Mouse (Mus musculus) kidney, embryonic 16.5 days (tissue): ENCODE results near the gene Lrrc27. TPM values are rescaled to one million over a fixed set of nuclear protein-coding genes. Genes with fewer than 3 reads are reported as not detected.

Experiments used
- ATAC-seq: fragments of 200-750 bp; cut with Nextera tagmentation; 2 replicates; pipeline ENCODE4 v1.8.0; 2017; ENCODE audit warnings: moderate TSS enrichment; ENCODE audit not compliant: low FRiP score, low TSS enrichment
- H3K27ac ChIP-seq: fragments of 300-500 bp; sonication (generic); 2 replicates; pipeline ENCODE4 v1.5.1; 2014; ENCODE audit warnings: low read length
- H3K27me3 ChIP-seq: fragments of 300-500 bp; sonication (generic); 2 replicates; pipeline ENCODE4 v1.6.1; 2014; ENCODE audit warnings: low read length, control low read depth, mixed read lengths; ENCODE audit not compliant: insufficient read depth
- H3K36me3 ChIP-seq: fragments of 300-500 bp; sonication (generic); 2 replicates; pipeline ENCODE4 v1.6.1; 2014; ENCODE audit warnings: low read length, control low read depth, mixed read lengths; ENCODE audit not compliant: insufficient read depth
- H3K4me1 ChIP-seq: fragments of 300-500 bp; sonication (generic); 2 replicates; pipeline ENCODE4 v1.6.1; 2014; ENCODE audit warnings: low read length, control low read depth, mixed read lengths; ENCODE audit not compliant: insufficient read depth
- H3K4me2 ChIP-seq: fragments of 300-500 bp; sonication (generic); replicated peaks from 2 replicates; pipeline ENCODE4 v1.6.1; 2014; ENCODE audit warnings: low read depth, low read length
- H3K4me3 ChIP-seq: fragments of 300-500 bp; sonication (generic); 2 replicates; pipeline ENCODE4 v1.5.1; 2014; ENCODE audit warnings: mild to moderate bottlenecking, low read length
- H3K9ac ChIP-seq: fragments of 300-500 bp; sonication (generic); replicated peaks from 2 replicates; pipeline ENCODE4 v1.6.1; 2014; ENCODE audit warnings: low read length
- H3K9me3 ChIP-seq: fragments of 300-500 bp; sonication (generic); 2 replicates; pipeline ENCODE4 v1.6.1; 2016; ENCODE audit warnings: low read length, control low read depth
- WGBS: fragments of 180-500 bp; shearing (Covaris S2); extraction: QIAGEN DNeasy Blood & Tissue Kit; methylation state at CpG from one replicate; pipeline ENCODE4 v1.1.7; 2014; 5-methylcytosine and 5-hydroxymethylcytosine counted together
- polyA plus RNA-seq: library from polyadenylated mRNA; unstranded; fragments of >200 nt; fragmentation: Nextera tagmentation; extraction: Ambion mirVana; gene quantifications from 2 replicates; pipeline ENCODE4 v1.2.1, GENCODE M21; 2015

Gene Lrrc27
- polyA plus RNA-seq, 1 experiment from 2014 or later: 3.3 TPM

- no peak overlapping the region for H3K27ac ChIP-seq
- H3K36me3 ChIP-seq: peaks cover 2% of the 10 kb centered on the region; the same call in 1 of the 2 replicates
- no peak overlapping the region for H3K4me3 ChIP-seq
- no peak for ATAC-seq
- H3K9ac ChIP-seq: no peak overlapping the region
- H3K4me1 ChIP-seq: peaks cover 17% of the 10 kb centered on the region
- no peak overlapping the region for H3K4me2 ChIP-seq
- WGBS: 79% methylated on average over 6 of the region's 6 CpGs
- H3K27me3 ChIP-seq: no peaks in the 10 kb centered on the region
- no peaks in the 10 kb centered on the region for H3K9me3 ChIP-seq
Observed at GRCm38 (mm10) chr7:139266431-139266830, 53.6 kb downstream of the Lrrc27 start.

DNA sequence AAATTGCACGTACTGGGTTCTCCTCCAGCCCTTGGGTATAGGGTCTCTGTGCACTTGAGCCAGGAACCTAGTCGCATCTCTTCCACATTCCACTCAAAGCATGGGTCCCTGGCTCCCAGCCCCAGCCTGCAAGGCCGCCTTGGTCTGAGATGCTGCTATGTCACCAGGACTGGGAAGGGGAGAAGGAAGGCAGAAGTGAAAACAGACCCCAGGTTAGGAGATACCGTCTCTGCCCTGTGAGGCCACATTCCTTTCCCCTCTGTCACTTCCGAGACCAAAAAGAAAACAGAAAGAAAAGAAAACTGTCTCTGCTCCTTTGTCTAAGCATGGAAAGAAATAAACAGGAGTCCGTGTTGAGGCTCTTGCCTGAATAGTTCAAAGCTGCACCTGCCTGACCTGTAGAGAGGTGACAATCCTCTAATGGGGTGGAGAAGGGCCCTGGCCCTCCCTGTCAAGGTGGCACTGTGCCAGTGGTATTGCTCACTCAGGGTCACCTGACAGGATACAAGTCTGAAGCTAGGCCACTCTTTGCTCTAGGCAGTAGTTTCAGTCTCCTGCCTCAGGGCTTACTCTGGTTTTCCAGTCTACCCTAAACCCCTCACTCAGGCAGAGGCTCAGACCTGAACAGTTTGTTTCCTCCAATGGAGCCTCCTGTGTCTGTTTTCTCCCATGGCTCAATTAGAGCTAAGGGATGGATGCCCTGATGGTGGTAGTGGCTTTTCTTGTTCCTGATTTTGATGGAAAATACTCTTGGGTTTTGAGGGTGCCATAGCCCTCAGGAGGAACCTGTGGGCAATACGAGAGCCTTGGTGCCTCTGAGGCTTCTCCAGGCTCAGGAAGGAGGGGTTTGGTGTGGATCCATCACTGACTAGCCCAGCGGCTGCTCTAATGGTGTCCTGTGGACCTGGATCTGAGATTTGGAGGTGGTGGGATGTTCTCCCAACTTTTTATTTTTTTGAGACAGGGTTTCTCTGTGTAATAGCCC is 54.4 kb downstream of the Lrrc27 start:
- Histone ChIP-seq H3K27ac (no peak overlapping the region), H3K4me1 (peaks cover 17% of the 10 kb centered on the region), H3K36me3 (no peaks in the 10 kb centered on the region), H3K9me3 (no peaks in the 10 kb centered on the region), H3K4me2 (no peak overlapping the region), H3K9ac (no peak overlapping the region), H3K27me3 (no peaks in the 10 kb centered on the region), H3K4me3 (no peak overlapping the region)
- WGBS: 53% methylated on average over 8 of the region's 8 CpGs
- peak; percentile 13; the same call in 1 of the 2 replicates for ATAC-seq

- Histone ChIP-seq H3K27ac (no peak overlapping the region), H3K27me3 (no peaks in the 10 kb centered on the region)
Observed at GRCm38 (mm10) chr7:139270738-139271137, 58.0 kb downstream of the Lrrc27 start.

GRCm38 (mm10) chr7:139271871-139272270 is 59.1 kb downstream of the Lrrc27 start:
- no peaks in the 10 kb centered on the region for H3K9me3 ChIP-seq
- no peaks in the 10 kb centered on the region for H3K36me3 ChIP-seq
- H3K27me3 ChIP-seq: no peaks in the 10 kb centered on the region
- H3K4me1 ChIP-seq: peaks cover 18% of the 10 kb centered on the region
- no peak overlapping the region for H3K9ac ChIP-seq
- 71% methylated on average over 5 of the region's 5 CpGs for WGBS
- ATAC-seq: no peak
- no peak overlapping the region; the same call in 1 of the 2 replicates for H3K27ac ChIP-seq
- no peak overlapping the region for H3K4me3 ChIP-seq
- no peak overlapping the region for H3K4me2 ChIP-seq

More at GRCm38 (mm10) chr7:139270738-139271137, 58.0 kb downstream of the Lrrc27 start:
- H3K9me3 ChIP-seq: no peaks in the 10 kb centered on the region
- WGBS: 53% methylated on average over 1 of the region's 1 CpGs
- no peak for ATAC-seq
- no peak overlapping the region for H3K4me3 ChIP-seq
- no peak overlapping the region for H3K9ac ChIP-seq
- H3K4me1 ChIP-seq: peaks cover 22% of the 10 kb centered on the region
- H3K36me3 ChIP-seq: no peaks in the 10 kb centered on the region
- no peak overlapping the region for H3K4me2 ChIP-seq

GRCm38 (mm10) chr7:139272639-139273396 is 60.0 kb downstream of the Lrrc27 start:
- Histone ChIP-seq H3K4me1 (peaks cover 18% of the 10 kb centered on the region), H3K9me3 (no peaks in the 10 kb centered on the region), H3K27ac (peak overlapping the region; percentile 61), H3K4me2 (no peak overlapping the region), H3K36me3 (no peaks in the 10 kb centered on the region), H3K27me3 (no peaks in the 10 kb centered on the region), H3K9ac (0 out of 2 replicates have a peak overlapping the region, but pooled peaks have one; percentile 14), H3K4me3 (no peak overlapping the region)
- WGBS: 33% methylated on average over 1 of the region's 1 CpGs
- ATAC-seq: peak; percentile 46; the same call in 1 of the 2 replicates

GRCm38 (mm10) chr7:139273397-139273719 is 60.6 kb downstream of the Lrrc27 start:
- Histone ChIP-seq H3K4me3 (no peak overlapping the region), H3K9ac (no peak overlapping the region; the same call in 1 of the 2 replicates), H3K9me3 (no peaks in the 10 kb centered on the region), H3K4me2 (no peak overlapping the region), H3K27ac (peak overlapping the region; percentile 71), H3K36me3 (no peaks in the 10 kb centered on the region), H3K27me3 (no peaks in the 10 kb centered on the region), H3K4me1 (peaks cover 18% of the 10 kb centered on the region)
- ATAC-seq: peak; percentile 82
- 4% methylated on average over 2 of the region's 2 CpGs for WGBS

GRCm38 (mm10) chr7:139275586-139275985 is 62.8 kb downstream of the Lrrc27 start:
- H3K4me3 ChIP-seq: no peak overlapping the region
- ATAC-seq: no peak
- H3K36me3 ChIP-seq: no peaks in the 10 kb centered on the region
- no peak overlapping the region for H3K4me2 ChIP-seq
- 53% methylated on average over 10 of the region's 10 CpGs for WGBS
- no peaks in the 10 kb centered on the region for H3K27me3 ChIP-seq
- peaks cover 22% of the 10 kb centered on the region for H3K4me1 ChIP-seq
- H3K9ac ChIP-seq: no peak overlapping the region
- H3K9me3 ChIP-seq: no peaks in the 10 kb centered on the region
- H3K27ac ChIP-seq: no peak overlapping the region

- Histone ChIP-seq H3K9me3 (no peaks in the 10 kb centered on the region), H3K27ac (no peak overlapping the region), H3K27me3 (no peaks in the 10 kb centered on the region), H3K4me1 (peaks cover 27% of the 10 kb centered on the region), H3K36me3 (no peaks in the 10 kb centered on the region), H3K4me3 (no peak overlapping the region), H3K9ac (no peak overlapping the region), H3K4me2 (no peak overlapping the region)
- no peak for ATAC-seq
- 74% methylated on average over 10 of the region's 10 CpGs for WGBS
Observed at GRCm38 (mm10) chr7:139276150-139276549, 63.4 kb downstream of the Lrrc27 start.

GRCm38 (mm10) chr7:139277536-139277935 is 64.7 kb downstream of the Lrrc27 start:
- WGBS: 85% methylated on average over 7 of the region's 7 CpGs
- H3K27me3 ChIP-seq: no peaks in the 10 kb centered on the region

More at GRCm38 (mm10) chr7:139277536-139277935, 64.7 kb downstream of the Lrrc27 start:
- Histone ChIP-seq H3K36me3 (no peaks in the 10 kb centered on the region), H3K27ac (no peak overlapping the region), H3K4me1 (peaks cover 26% of the 10 kb centered on the region), H3K9me3 (no peaks in the 10 kb centered on the region), H3K9ac (no peak overlapping the region), H3K4me3 (no peak overlapping the region), H3K4me2 (no peak overlapping the region)
- ATAC-seq: no peak
